Mouse (Mus musculus): ENCODE measurements around the gene Chd6. TPM values are rescaled to one million over a fixed set of nuclear protein-coding genes. Genes with fewer than 3 reads are reported as not detected.

Gene Chd6
- polyA plus RNA-seq, 1 experiment = 9.5 TPM

DNA sequence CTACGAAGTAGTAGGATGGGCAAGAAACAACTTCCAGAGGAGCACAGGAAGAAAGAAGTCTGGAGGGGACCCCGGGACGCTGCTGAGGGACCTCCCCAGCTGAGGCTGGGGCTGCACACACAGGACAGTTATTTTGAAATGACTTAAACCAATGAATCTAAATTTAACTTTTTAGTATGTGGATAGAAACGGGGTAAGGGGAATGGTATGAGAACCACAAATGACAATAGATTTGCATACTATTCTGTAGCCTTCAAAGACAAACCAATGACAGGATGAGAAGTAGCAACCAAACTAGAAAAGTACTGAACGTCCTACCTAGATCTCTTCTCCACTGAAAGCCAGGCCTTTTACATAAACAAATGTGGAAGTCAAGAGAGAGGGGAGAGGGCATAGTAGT lies 5.1 kb downstream of the Chd6 start:
- Histone ChIP-seq H3K4me3 (ENCODE audit: extremely low read depth, insufficient read depth, insufficient read length) (no peak overlapping the region), H3K27me3 (ENCODE audit: control insufficient read depth, insufficient read depth, low read length) (no peaks in the 10 kb centered on the region), H3K27ac (ENCODE audit: insufficient read depth, low read length) (no peak overlapping the region), H3K4me1 (ENCODE audit: control insufficient read depth, insufficient read depth, insufficient read length) (peaks cover 9% of the 10 kb centered on the region), H3K36me3 (ENCODE audit: control insufficient read depth, insufficient read depth, low read length) (no peaks in the 10 kb centered on the region)
- WGBS = 63% methylated on average over 5 of the region's 5 CpGs
- TF ChIP-seq CTCF (IDR thresholded peaks at IDR 0.05; ENCODE audit: extremely low read depth, insufficient read depth, insufficient read length, insufficient replicate concordance) = no peak
- TF ChIP-seq POLR2A (IDR thresholded peaks at IDR 0.05; ENCODE audit: low read depth, low read length) = no peak
- no peak for DNase-seq (ENCODE audit: low read depth in 1 of 2, low spot score in 2 of 2)

DNA sequence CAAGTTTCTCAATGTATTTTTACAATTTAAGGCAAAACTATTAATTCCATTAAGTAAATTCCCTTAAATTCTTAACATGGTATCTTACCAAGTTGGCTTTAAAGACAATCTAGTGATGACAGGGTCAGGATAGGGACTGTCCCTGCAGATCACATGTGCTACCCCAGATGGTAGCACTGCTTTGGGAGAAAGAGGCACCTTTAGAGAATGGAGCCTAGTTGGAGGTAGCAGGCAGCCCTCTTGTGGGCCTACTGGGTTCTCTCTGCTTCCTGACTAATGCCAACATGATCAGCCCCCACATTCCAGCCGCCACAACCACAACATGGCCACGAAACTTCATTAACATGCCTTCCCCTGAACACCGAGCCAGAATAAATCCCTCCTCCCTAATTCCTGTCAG lies 6.8 kb downstream of the Chd6 start:
- 67% methylated on average over 3 of the region's 3 CpGs for WGBS
- H3K27ac ChIP-seq (ENCODE audit: insufficient read depth, low read length) = no peak overlapping the region
- no peaks in the 10 kb centered on the region for H3K36me3 ChIP-seq (ENCODE audit: control insufficient read depth, insufficient read depth, low read length)
- no peaks in the 10 kb centered on the region for H3K27me3 ChIP-seq (ENCODE audit: control insufficient read depth, insufficient read depth, low read length)
- peaks cover 4% of the 10 kb centered on the region for H3K4me1 ChIP-seq (ENCODE audit: control insufficient read depth, insufficient read depth, insufficient read length)
- DNase-seq (ENCODE audit: low read depth in 1 of 2, low spot score in 2 of 2) = no peak
- TF ChIP-seq POLR2A (IDR thresholded peaks at IDR 0.05; ENCODE audit: low read depth, low read length) = no peak
- no peak for TF ChIP-seq CTCF (IDR thresholded peaks at IDR 0.05; ENCODE audit: extremely low read depth, insufficient read depth, insufficient read length, insufficient replicate concordance)
- H3K4me3 ChIP-seq (ENCODE audit: extremely low read depth, insufficient read depth, insufficient read length) = no peak overlapping the region

DNA sequence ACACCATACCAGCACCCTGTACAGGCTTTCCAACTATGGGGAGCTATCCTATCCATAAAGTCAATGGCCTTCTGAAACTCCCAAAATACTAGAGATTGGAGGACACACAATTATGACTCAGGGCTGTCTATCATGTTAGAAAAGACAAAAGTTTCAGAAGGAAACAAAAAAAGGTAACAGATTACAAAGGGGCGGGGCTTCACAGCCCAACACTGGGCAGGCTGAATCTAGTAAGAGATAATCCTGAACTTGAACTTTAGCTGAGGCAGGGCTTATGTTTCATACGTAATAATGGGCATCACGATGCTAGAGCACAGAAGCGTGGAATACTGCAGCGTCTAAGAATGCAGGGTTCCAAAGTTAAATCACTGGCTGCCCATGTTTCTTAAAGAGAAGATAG lies 11.1 kb downstream of the Chd6 start:
- TF ChIP-seq POLR2A (IDR thresholded peaks at IDR 0.05; ENCODE audit: low read depth, low read length) (no peak), CTCF (IDR thresholded peaks at IDR 0.05; ENCODE audit: extremely low read depth, insufficient read depth, insufficient read length, insufficient replicate concordance) (no peak)
- H3K4me3 ChIP-seq (ENCODE audit: extremely low read depth, insufficient read depth, insufficient read length) = no peak overlapping the region
- DNase-seq (ENCODE audit: low read depth in 1 of 2, low spot score in 2 of 2) = no peak
- 93% methylated on average over 5 of the region's 5 CpGs for WGBS
- H3K36me3 ChIP-seq (ENCODE audit: control insufficient read depth, insufficient read depth, low read length) = no peaks in the 10 kb centered on the region
- H3K27ac ChIP-seq (ENCODE audit: insufficient read depth, low read length) = no peak overlapping the region
- no peaks in the 10 kb centered on the region for H3K27me3 ChIP-seq (ENCODE audit: control insufficient read depth, insufficient read depth, low read length)
- peaks cover 3% of the 10 kb centered on the region; the same call in 1 of the 2 replicates for H3K4me1 ChIP-seq (ENCODE audit: control insufficient read depth, insufficient read depth, insufficient read length)

DNA sequence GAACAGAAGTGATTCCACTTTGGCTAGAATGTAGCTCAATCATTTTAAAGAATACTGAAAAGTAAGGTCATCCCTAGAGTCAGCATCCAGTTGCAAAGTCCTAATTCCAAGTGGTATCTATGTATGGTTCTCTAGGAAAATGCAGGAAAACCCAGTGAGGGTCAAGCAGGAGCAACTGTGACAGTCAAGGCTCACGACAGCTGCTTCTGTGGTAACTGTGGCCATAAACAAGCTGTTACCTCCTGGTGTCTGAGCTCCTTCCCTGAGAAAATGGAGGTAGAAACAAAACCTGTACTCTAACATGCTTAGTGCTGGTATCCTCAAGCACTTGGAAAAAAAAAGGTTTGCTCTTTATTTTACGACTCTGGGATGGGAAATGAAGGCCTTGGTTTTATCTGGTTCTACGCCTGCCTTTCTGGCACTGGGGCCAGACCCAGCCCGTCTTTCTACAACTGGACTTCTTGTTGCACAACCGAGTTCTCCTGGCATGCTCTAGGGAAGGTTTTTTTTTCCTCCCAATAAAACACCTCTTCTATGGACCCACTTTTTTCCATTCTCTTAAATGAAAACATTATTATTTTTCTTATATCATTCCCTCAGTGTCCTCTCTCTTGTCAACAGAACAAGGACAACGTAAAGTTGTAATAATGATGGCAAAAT lies 18.0 kb downstream of the Chd6 start:
- WGBS = 86% methylated on average over 6 of the region's 6 CpGs
- H3K27me3 ChIP-seq (ENCODE audit: control insufficient read depth, insufficient read depth, low read length) = no peaks in the 10 kb centered on the region
- TF ChIP-seq CTCF (IDR thresholded peaks at IDR 0.05; ENCODE audit: extremely low read depth, insufficient read depth, insufficient read length, insufficient replicate concordance) (no peak), POLR2A (IDR thresholded peaks at IDR 0.05; ENCODE audit: low read depth, low read length) (no peak)
- no peak for DNase-seq (ENCODE audit: low read depth in 1 of 2, low spot score in 2 of 2)
- H3K27ac ChIP-seq (ENCODE audit: insufficient read depth, low read length) = no peak overlapping the region
- H3K36me3 ChIP-seq (ENCODE audit: control insufficient read depth, insufficient read depth, low read length) = no peaks in the 10 kb centered on the region
- H3K4me3 ChIP-seq (ENCODE audit: extremely low read depth, insufficient read depth, insufficient read length) = no peak overlapping the region
- no peaks in the 10 kb centered on the region for H3K4me1 ChIP-seq (ENCODE audit: control insufficient read depth, insufficient read depth, insufficient read length)

DNA sequence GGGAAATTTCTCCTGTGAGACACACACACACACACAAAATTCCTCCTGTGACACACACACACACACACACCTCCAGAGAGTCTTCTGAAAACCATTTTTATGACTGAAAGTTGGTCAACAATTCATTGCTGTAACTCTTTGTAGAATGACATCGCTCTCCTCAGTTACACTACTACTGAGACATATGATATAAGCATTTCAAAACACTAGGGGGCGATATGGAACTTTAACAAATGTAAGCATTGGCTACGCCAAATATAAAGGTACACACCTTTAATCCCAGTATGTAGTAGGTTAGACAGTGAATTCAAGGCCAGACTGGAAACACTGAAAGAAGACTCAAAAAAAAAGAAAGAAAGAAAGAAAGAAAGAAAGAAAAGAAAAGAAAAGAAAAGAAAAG lies 18.7 kb downstream of the Chd6 start:
- no peak for TF ChIP-seq POLR2A (IDR thresholded peaks at IDR 0.05; ENCODE audit: low read depth, low read length)
- no peak for TF ChIP-seq CTCF (IDR thresholded peaks at IDR 0.05; ENCODE audit: extremely low read depth, insufficient read depth, insufficient read length, insufficient replicate concordance)
- no peaks in the 10 kb centered on the region for H3K4me1 ChIP-seq (ENCODE audit: control insufficient read depth, insufficient read depth, insufficient read length)
- H3K27me3 ChIP-seq (ENCODE audit: control insufficient read depth, insufficient read depth, low read length) = no peaks in the 10 kb centered on the region
- no peaks in the 10 kb centered on the region for H3K36me3 ChIP-seq (ENCODE audit: control insufficient read depth, insufficient read depth, low read length)
- DNase-seq (ENCODE audit: low read depth in 1 of 2, low spot score in 2 of 2) = peak in 1 of 2 experiments; percentile 26
- H3K27ac ChIP-seq (ENCODE audit: insufficient read depth, low read length) = no peak overlapping the region
- 35% methylated on average over 3 of the region's 3 CpGs for WGBS
- no peak overlapping the region for H3K4me3 ChIP-seq (ENCODE audit: extremely low read depth, insufficient read depth, insufficient read length)

DNA sequence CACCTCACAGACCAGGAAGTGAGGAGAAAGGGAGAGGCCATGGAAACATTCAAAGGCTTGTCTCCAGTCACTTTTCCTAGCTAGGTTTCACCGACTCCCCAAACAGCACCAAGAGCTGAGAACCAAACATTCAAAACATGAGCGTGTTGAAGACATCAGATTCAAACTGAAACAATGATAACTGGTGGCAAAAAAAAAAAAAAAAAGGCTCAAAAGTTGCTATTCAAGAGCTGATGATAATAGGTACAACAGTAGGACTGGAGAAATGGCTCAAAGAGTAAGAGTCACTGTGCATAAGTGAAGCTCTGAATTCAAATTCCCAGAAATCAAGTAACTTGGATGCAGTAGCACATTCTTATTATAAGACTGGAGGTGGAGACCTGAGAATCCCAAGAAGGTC lies 30.3 kb downstream of the Chd6 start:
- Histone ChIP-seq H3K27ac (ENCODE audit: insufficient read depth, low read length) (no peak overlapping the region), H3K4me1 (ENCODE audit: control insufficient read depth, insufficient read depth, insufficient read length) (no peaks in the 10 kb centered on the region; the same call in 1 of the 2 replicates), H3K36me3 (ENCODE audit: control insufficient read depth, insufficient read depth, low read length) (no peaks in the 10 kb centered on the region), H3K27me3 (ENCODE audit: control insufficient read depth, insufficient read depth, low read length) (no peaks in the 10 kb centered on the region), H3K4me3 (ENCODE audit: extremely low read depth, insufficient read depth, insufficient read length) (no peak overlapping the region)
- WGBS = 86% methylated on average over 2 of the region's 2 CpGs
- no peak for DNase-seq (ENCODE audit: low read depth in 1 of 2, low spot score in 2 of 2)
- no peak for TF ChIP-seq CTCF (IDR thresholded peaks at IDR 0.05; ENCODE audit: extremely low read depth, insufficient read depth, insufficient read length, insufficient replicate concordance)

DNA sequence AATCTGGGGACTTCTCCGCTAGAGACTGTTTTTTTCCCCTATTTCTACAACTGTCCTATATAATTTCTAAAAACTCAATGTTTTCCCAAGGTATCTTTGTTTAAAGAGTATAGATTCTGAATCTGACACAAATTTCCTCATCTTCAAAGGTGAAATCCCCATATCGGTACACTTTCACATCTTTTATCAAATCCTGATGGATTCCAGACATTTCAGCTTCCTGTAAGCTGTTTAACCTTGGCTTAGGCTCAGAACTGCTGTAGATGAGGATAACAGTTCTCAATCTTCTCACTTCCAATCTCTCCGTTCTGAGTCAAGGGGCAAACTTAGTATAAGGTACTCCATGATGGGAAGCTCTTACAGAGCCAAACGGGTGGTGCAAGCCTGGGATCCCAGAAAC lies 32.6 kb downstream of the Chd6 start:
- H3K27me3 ChIP-seq (ENCODE audit: control insufficient read depth, insufficient read depth, low read length) = no peaks in the 10 kb centered on the region
- no peaks in the 10 kb centered on the region; the same call in 1 of the 2 replicates for H3K4me1 ChIP-seq (ENCODE audit: control insufficient read depth, insufficient read depth, insufficient read length)
- TF ChIP-seq CTCF (IDR thresholded peaks at IDR 0.05; ENCODE audit: extremely low read depth, insufficient read depth, insufficient read length, insufficient replicate concordance) (no peak), POLR2A (IDR thresholded peaks at IDR 0.05; ENCODE audit: low read depth, low read length) (no peak)
- no peak overlapping the region for H3K4me3 ChIP-seq (ENCODE audit: extremely low read depth, insufficient read depth, insufficient read length)
- DNase-seq (ENCODE audit: low read depth in 1 of 2, low spot score in 2 of 2) = no peak
- no peaks in the 10 kb centered on the region for H3K36me3 ChIP-seq (ENCODE audit: control insufficient read depth, insufficient read depth, low read length)
- 90% methylated on average over 4 of the region's 4 CpGs for WGBS
- H3K27ac ChIP-seq (ENCODE audit: insufficient read depth, low read length) = no peak overlapping the region

All from spleen, adult 2 months (tissue).